In the genomic region with DNA sequence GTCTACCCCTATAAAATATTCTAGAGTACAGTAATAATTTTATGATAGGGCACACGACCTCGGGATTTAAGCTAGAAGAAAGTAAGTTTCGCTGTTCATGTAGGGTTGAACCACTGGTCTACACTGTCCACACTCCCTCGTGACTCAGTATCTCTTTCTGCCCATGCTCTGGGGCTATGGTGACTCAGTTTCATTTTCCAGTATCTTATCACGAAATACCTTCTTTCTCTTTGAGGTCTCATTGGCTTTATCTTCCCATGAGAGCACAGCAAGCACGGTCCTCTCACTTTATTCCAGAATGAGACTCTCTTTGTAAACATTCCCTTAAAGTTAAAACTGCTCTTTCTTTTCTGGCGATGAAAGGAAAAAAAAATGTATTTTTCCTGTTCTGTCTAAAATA, we compare ENCODE assay signal across 27 mouse cellular contexts.
DNase-seq lines count a peak whose midpoint lies in the region; ATAC-seq and TF ChIP-seq lines count a peak whose summit lies in the region.
"Had no signal": no experiment of that assay in that cellular context is flagged by ENCODE, and none has a peak within 500 bp of the region (broad histone marks: within the 10 kb centered on the region; RNA-seq: fewer than 3 reads in every experiment).

No protein-coding gene starts in this region.

- no peaks in the 10 kb centered on the region; the same call in 1 of the 2 replicates for H3K36me3 ChIP-seq in liver, embryonic 11.5 days (ENCODE audit: control insufficient read depth, insufficient read depth, low read length)
- no peaks in the 10 kb centered on the region for H3K36me3 ChIP-seq in liver, postnatal 0 days (replicated peaks; ENCODE audit: insufficient read depth, low read length)
- no peaks in the 10 kb centered on the region for H3K36me3 ChIP-seq in liver, embryonic 15.5 days (replicated peaks)
- peaks cover 6% of the 10 kb centered on the region; the same call in 1 of the 2 replicates for H3K36me3 ChIP-seq in heart, embryonic 10.5 days
- H3K36me3 ChIP-seq: embryonic facial prominence, embryonic 10.5 days; forebrain, embryonic 12.5 days; forebrain, embryonic 15.5 days; G1E; heart, embryonic 15.5 days; hindbrain, embryonic 12.5 days; hindbrain, embryonic 15.5 days had no signal

- TF ChIP-seq EP300 in liver, postnatal 0 days (IDR thresholded peaks at IDR 0.05; ENCODE audit: low read depth) = no peak

- no peak for DNase-seq in liver, embryonic 11.5 days (ENCODE audit: low spot score)
- DNase-seq in liver, postnatal 0 days = no peak
- DNase-seq in c-Kit-positive CD71-positive TER-119-positive erythroid progenitor cells, embryonic 14.5 days (ENCODE audit: low spot score) = peak; percentile 22
- DNase-seq in frontal cortex, postnatal 25 days (ENCODE audit: low spot score in 2 of 2) = no peak
- DNase-seq in heart, embryonic 10.5 days (ENCODE audit: low spot score) = no peak
- DNase-seq: adrenal gland, adult 2 months; adrenal gland, postnatal 14 days; B cell, adult 2 months; cerebellum, adult 11-12 months; cerebellum, adult 8-10 months; cerebellum, postnatal 10 days; cerebellum, postnatal 36 days; embryo, embryonic 11 days; gastrocnemius, postnatal 10 days; gastrocnemius, postnatal 36 days had no signal

- H3K9ac ChIP-seq in liver, embryonic 11.5 days (ENCODE audit: low read depth, low read length) = no peak overlapping the region
- no peak overlapping the region for H3K9ac ChIP-seq in liver, postnatal 0 days (replicated peaks)
- H3K9ac ChIP-seq in liver, embryonic 15.5 days = no peak overlapping the region
- H3K9ac ChIP-seq: embryonic facial prominence, embryonic 13.5 days; forebrain, embryonic 12.5 days; forebrain, embryonic 15.5 days; heart, embryonic 12.5 days; heart, embryonic 15.5 days; hindbrain, embryonic 12.5 days; hindbrain, embryonic 15.5 days had no signal

- H3K27me3 ChIP-seq in liver, embryonic 11.5 days (replicated peaks; ENCODE audit: control insufficient read depth, insufficient read depth, low read length) = no peaks in the 10 kb centered on the region
- no peaks in the 10 kb centered on the region for H3K27me3 ChIP-seq in liver, postnatal 0 days (ENCODE audit: insufficient read depth, low read length)
- H3K27me3 ChIP-seq in liver, embryonic 15.5 days = no peaks in the 10 kb centered on the region
- H3K27me3 ChIP-seq in heart, embryonic 10.5 days (ENCODE audit: insufficient read depth, poor library complexity, severe bottlenecking) = no peaks in the 10 kb centered on the region
- H3K27me3 ChIP-seq: CH12.LX; embryonic facial prominence, embryonic 13.5 days; forebrain, embryonic 12.5 days; forebrain, embryonic 15.5 days; heart, embryonic 12.5 days; heart, embryonic 15.5 days; hindbrain, embryonic 12.5 days; hindbrain, embryonic 15.5 days had no signal

- WGBS in liver, embryonic 11.5 days = 69% methylated on average over 7 of the region's 7 CpGs
- WGBS in liver, postnatal 0 days (ENCODE audit: insufficient replicate concordance) = 69% methylated on average over 7 of the region's 7 CpGs
- WGBS in liver, embryonic 15.5 days (ENCODE audit: insufficient replicate concordance) = 47% methylated on average over 7 of the region's 7 CpGs
- 77% methylated on average over 7 of the region's 7 CpGs for WGBS in heart, embryonic 10.5 days

- H3K4me3 ChIP-seq in liver, embryonic 11.5 days (ENCODE audit: low read depth, low read length) = no peak overlapping the region
- H3K4me3 ChIP-seq in liver, postnatal 0 days (ENCODE audit: low read depth, low read length) = no peak overlapping the region
- H3K4me3 ChIP-seq in liver, embryonic 15.5 days (replicated peaks) = no peak overlapping the region
- no peak overlapping the region for H3K4me3 ChIP-seq in heart, embryonic 10.5 days
- H3K4me3 ChIP-seq: embryonic facial prominence, embryonic 10.5 days; embryonic facial prominence, embryonic 13.5 days; erythroblast, embryonic 14.5 days; forebrain, embryonic 12.5 days; forebrain, embryonic 15.5 days; heart, embryonic 12.5 days; heart, embryonic 15.5 days; hindbrain, embryonic 12.5 days; hindbrain, embryonic 15.5 days had no signal

- peaks cover 5% of the 10 kb centered on the region; the same call in 1 of the 2 replicates for H3K4me1 ChIP-seq in liver, embryonic 11.5 days (replicated peaks; ENCODE audit: control insufficient read depth, insufficient read depth, low read length)
- H3K4me1 ChIP-seq in liver, postnatal 0 days (ENCODE audit: insufficient read depth) = no peaks in the 10 kb centered on the region
- H3K4me1 ChIP-seq in liver, embryonic 15.5 days (replicated peaks) = peaks cover 12% of the 10 kb centered on the region; the same call in 1 of the 2 replicates
- H3K4me1 ChIP-seq in heart, embryonic 10.5 days = no peaks in the 10 kb centered on the region
- H3K4me1 ChIP-seq: embryonic facial prominence, embryonic 10.5 days; embryonic facial prominence, embryonic 13.5 days; forebrain, embryonic 12.5 days; forebrain, embryonic 15.5 days; heart, embryonic 12.5 days; heart, embryonic 15.5 days; hindbrain, embryonic 12.5 days; hindbrain, embryonic 15.5 days had no signal

- ATAC-seq in liver, embryonic 11.5 days (replicated peaks; ENCODE audit: low FRiP score) = peak; percentile 88
- no peak for ATAC-seq in liver, postnatal 0 days
- ATAC-seq in liver, embryonic 15.5 days (ENCODE audit: insufficient read depth) = peak; percentile 66
- ATAC-seq: forebrain, embryonic 15.5 days had no signal

- no peaks in the 10 kb centered on the region for H3K9me3 ChIP-seq in liver, embryonic 11.5 days (ENCODE audit: control insufficient read depth, low read length)
- no peaks in the 10 kb centered on the region for H3K9me3 ChIP-seq in liver, postnatal 0 days (ENCODE audit: low read length)
- no peaks in the 10 kb centered on the region for H3K9me3 ChIP-seq in liver, embryonic 15.5 days (replicated peaks)
- H3K9me3 ChIP-seq in heart, embryonic 10.5 days = no peaks in the 10 kb centered on the region
- H3K9me3 ChIP-seq: embryonic facial prominence, embryonic 10.5 days; embryonic facial prominence, embryonic 13.5 days; forebrain, embryonic 12.5 days; forebrain, embryonic 15.5 days; heart, embryonic 12.5 days; heart, embryonic 15.5 days; hindbrain, embryonic 12.5 days; hindbrain, embryonic 15.5 days had no signal

- H3K4me2 ChIP-seq in liver, embryonic 11.5 days = no peak overlapping the region
- no peak overlapping the region for H3K4me2 ChIP-seq in liver, postnatal 0 days (ENCODE audit: low read depth, low read length)
- no peak overlapping the region for H3K4me2 ChIP-seq in liver, embryonic 15.5 days
- H3K4me2 ChIP-seq: embryonic facial prominence, embryonic 13.5 days; forebrain, embryonic 12.5 days; forebrain, embryonic 15.5 days; heart, embryonic 12.5 days; heart, embryonic 15.5 days; hindbrain, embryonic 12.5 days; hindbrain, embryonic 15.5 days had no signal

- TF ChIP-seq CTCF in liver, postnatal 0 days (IDR thresholded peaks at IDR 0.05; ENCODE audit: low read depth) = no peak

- H3K27ac ChIP-seq in liver, embryonic 11.5 days (ENCODE audit: low read depth, low read length) = no peak overlapping the region
- no peak overlapping the region for H3K27ac ChIP-seq in liver, postnatal 0 days (ENCODE audit: low read depth)
- H3K27ac ChIP-seq in liver, embryonic 15.5 days (replicated peaks) = no peak overlapping the region
- H3K27ac ChIP-seq in heart, embryonic 10.5 days = no peak overlapping the region
- H3K27ac ChIP-seq: embryonic facial prominence, embryonic 10.5 days; embryonic facial prominence, embryonic 13.5 days; forebrain, embryonic 12.5 days; forebrain, embryonic 15.5 days; heart, embryonic 15.5 days; hindbrain, embryonic 12.5 days; hindbrain, embryonic 15.5 days had no signal
